Mouse (Mus musculus): ENCODE data around the gene Dpy19l1. TPM values are rescaled to one million over a fixed set of nuclear protein-coding genes. Genes with fewer than 3 reads are reported as not detected.

Dpy19l1 gene
- 26.2 and 28.2 TPM in 2 replicates for polyA plus RNA-seq (2015; fragmentation: Nextera tagmentation; extraction: Ambion mirVana)

DNA sequence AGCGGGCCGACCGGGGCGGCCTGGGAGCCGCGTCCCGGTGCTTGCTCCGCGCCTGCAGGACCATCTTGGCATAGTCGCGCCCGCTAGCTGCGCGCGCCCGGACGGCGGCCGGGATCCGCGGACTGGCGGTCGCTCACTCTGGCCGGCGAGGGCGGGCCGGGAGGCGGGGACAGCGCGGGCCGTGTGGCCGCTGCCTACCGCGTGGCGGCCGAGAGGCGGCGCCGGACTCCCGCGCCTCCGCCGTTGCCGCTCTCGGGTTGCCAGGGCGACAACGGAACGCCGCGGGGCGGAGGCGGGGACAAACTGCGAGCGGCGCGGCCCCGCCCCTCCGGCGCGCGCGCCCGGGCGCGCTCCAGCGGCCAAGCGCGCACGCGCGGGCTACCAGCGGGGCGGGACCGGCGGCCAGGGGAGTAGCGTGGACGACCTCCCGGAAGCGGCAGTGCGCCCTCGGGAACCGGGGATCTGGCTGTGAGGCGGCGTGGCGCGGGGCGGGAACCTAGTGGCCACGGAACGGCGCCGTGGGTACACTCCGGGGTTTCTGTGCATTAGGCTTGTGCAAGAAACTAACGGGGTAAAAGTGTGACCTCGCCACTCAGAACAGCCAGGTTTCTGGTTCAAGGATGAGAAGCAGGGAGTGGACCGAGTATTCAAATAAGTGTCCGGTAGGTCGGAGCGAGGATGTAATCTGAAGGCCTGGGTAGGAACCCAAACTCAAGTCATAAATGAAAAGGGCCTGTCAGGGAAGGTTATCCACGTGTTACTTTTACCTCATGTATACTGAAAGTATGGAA, at the start of gene Dpy19l1:
Gene Dpy19l1, minus strand, starts transcription at position 74 of the 791 bp plus-strand sequence.
- H3K4me2 ChIP-seq (ENCODE audit: low read length), result peak within 1 kb of the TSS; percentile 79
- H3K36me3 ChIP-seq (ENCODE audit: control insufficient read depth, insufficient read depth), result no peaks in the 10 kb centered on the region
- peak within 1 kb of the TSS; percentile 91 for H3K27ac ChIP-seq (ENCODE audit: low read length)
- H3K9ac ChIP-seq (replicated peaks; ENCODE audit: low read depth, low read length), result peak within 1 kb of the TSS; percentile 86
- no peaks in the 10 kb centered on the region for H3K27me3 ChIP-seq (replicated peaks; ENCODE audit: control insufficient read depth, insufficient read depth, low read length)
- peak within 1 kb of the TSS; percentile 63 for H3K4me3 ChIP-seq (replicated peaks; ENCODE audit: low read length)
- ATAC-seq, result peak; percentile 97
- peaks cover 17% of the 10 kb centered on the region for H3K4me1 ChIP-seq (replicated peaks; ENCODE audit: control insufficient read depth, insufficient read depth, low read length)
- WGBS, result under 1% methylated on average over 96 of the region's 99 CpGs
- no peaks in the 10 kb centered on the region for H3K9me3 ChIP-seq (ENCODE audit: control insufficient read depth, low read length)

DNA sequence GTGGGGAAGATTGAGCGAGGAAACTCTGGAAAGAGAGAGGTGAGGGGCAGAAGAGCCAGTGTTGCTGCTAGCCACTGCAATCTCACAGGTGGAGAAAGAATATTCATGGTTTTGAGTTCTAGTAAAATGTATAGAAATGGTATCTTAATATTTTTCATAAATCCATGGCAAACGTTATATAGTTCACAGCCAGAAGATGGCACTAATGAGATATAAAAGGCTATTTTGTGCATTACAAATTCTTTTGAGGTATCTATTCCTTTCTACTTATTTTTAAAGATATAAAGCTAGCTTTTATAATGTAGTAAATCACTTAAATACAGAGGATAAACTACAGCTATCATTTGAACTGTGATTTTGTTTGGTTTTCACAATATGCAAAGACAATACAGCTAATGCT, 35.2 kb upstream of the Dpy19l1 start:
- 49% methylated on average over 2 of the region's 2 CpGs for WGBS
- Histone ChIP-seq H3K4me1 (replicated peaks; ENCODE audit: control insufficient read depth, insufficient read depth, low read length) (no peaks in the 10 kb centered on the region), H3K36me3 (ENCODE audit: control insufficient read depth, insufficient read depth) (no peaks in the 10 kb centered on the region), H3K27me3 (replicated peaks; ENCODE audit: control insufficient read depth, insufficient read depth, low read length) (no peaks in the 10 kb centered on the region), H3K9ac (replicated peaks; ENCODE audit: low read depth, low read length) (no peak overlapping the region), H3K4me2 (ENCODE audit: low read length) (no peak overlapping the region), H3K4me3 (replicated peaks; ENCODE audit: low read length) (no peak overlapping the region), H3K27ac (ENCODE audit: low read length) (no peak overlapping the region), H3K9me3 (ENCODE audit: control insufficient read depth, low read length) (no peaks in the 10 kb centered on the region)
- no peak for ATAC-seq

DNA sequence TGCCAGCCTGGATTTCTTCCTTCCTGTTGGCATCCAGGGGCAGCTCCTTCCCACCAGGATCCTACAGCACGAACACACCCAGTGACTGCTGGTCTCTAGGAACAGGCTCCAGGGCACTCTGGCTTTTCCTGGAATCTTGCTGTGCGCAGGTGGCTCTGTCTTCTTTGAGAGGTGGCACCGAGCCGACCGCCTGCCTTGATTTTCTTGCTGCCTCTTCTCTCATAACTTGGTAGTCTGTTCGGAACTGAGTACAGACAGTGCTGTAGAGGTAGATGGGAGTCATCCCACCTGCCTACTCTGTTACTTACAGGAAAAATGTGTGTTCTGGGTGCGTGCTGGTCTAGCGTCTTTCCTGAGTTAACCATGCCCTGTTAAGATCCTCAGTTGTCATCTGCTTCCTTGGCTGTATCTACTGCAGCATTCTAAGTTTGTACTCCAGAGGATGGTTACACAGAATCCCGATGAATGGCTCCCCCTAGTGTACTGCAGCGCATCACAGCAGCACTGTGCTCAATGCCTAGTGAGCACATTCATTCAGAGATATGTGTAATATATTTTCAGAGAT, 13.7 kb upstream of the Dpy19l1 start:
- H3K27me3 ChIP-seq (replicated peaks; ENCODE audit: control insufficient read depth, insufficient read depth, low read length), result no peaks in the 10 kb centered on the region
- H3K4me1 ChIP-seq (replicated peaks; ENCODE audit: control insufficient read depth, insufficient read depth, low read length), result 0 out of 2 replicates have a peak, but pooled peaks cover 11% of the 10 kb centered on the region
- no peaks in the 10 kb centered on the region for H3K9me3 ChIP-seq (ENCODE audit: control insufficient read depth, low read length)
- H3K9ac ChIP-seq (replicated peaks; ENCODE audit: low read depth, low read length), result no peak overlapping the region
- H3K36me3 ChIP-seq (ENCODE audit: control insufficient read depth, insufficient read depth), result no peaks in the 10 kb centered on the region
- no peak overlapping the region for H3K4me3 ChIP-seq (replicated peaks; ENCODE audit: low read length)
- H3K4me2 ChIP-seq (ENCODE audit: low read length), result no peak overlapping the region
- ATAC-seq, result peak; percentile 95
- no peak overlapping the region for H3K27ac ChIP-seq (ENCODE audit: low read length)
- WGBS, result 59% methylated on average over 10 of the region's 10 CpGs

DNA sequence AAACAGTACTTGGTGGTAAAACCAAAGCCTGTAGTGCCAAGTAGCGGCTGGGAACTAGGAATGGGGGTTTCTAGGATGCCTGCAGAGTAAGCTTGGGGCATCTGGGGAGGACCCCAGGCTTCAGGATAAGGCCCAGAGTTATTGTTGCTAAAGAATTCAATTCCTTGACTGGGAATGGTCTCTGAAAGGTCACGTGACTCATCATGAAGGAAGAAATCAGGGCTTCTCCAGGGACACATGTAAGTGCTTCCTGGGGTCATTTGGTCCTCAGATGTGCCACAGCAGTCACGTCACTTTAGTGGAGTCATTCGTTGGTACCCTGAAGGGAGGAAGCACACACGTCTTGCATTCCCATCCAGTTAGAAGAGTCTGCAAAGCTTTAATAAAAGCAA, 11.1 kb upstream of the Dpy19l1 start:
- Histone ChIP-seq H3K9me3 (ENCODE audit: control insufficient read depth, low read length) (no peaks in the 10 kb centered on the region), H3K4me2 (ENCODE audit: low read length) (no peak overlapping the region), H3K4me1 (replicated peaks; ENCODE audit: control insufficient read depth, insufficient read depth, low read length) (0 out of 2 replicates have a peak, but pooled peaks cover 11% of the 10 kb centered on the region), H3K9ac (replicated peaks; ENCODE audit: low read depth, low read length) (no peak overlapping the region), H3K27ac (ENCODE audit: low read length) (no peak overlapping the region), H3K4me3 (replicated peaks; ENCODE audit: low read length) (no peak overlapping the region), H3K36me3 (ENCODE audit: control insufficient read depth, insufficient read depth) (no peaks in the 10 kb centered on the region), H3K27me3 (replicated peaks; ENCODE audit: control insufficient read depth, insufficient read depth, low read length) (no peaks in the 10 kb centered on the region)
- 81% methylated on average over 5 of the region's 5 CpGs for WGBS
- ATAC-seq, result no peak

DNA sequence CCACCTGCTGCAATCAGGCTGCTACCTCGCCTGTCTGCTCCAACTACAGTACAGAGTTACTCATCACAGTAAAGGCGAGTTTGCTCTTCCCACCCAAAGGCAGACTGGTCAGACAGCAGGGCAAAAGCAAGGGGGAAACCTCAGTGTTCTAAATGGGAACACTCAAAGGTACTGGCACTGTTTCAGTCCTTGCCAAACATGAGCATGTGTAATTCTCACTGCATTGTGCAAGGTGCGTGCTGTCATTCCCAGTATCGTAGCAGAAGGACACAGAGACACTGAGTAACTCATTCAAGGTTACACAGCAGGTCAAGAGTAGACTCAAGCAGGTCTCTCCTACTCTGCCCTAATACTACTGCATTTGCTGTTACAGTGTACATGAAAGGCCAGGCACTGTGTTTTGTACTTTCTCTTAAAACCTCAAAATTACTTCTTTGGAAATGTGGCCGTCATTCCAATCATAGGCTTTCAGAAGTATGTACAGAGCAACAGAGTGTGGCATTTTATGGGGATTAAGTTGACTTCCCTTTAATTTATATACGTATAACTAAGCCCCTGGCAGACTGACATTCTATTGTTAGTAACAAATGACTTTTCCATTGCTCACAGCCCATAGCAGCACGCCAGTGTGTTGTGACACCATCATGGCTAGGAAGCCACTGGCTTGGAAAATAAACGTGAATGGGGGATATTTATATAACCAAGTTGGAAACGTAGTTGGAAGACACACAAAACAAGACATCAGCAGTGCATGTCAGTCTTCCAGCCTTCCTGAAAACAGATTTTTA, 10.5 kb upstream of the Dpy19l1 start:
- no peak for ATAC-seq
- H3K4me2 ChIP-seq (ENCODE audit: low read length), result no peak overlapping the region
- H3K27me3 ChIP-seq (replicated peaks; ENCODE audit: control insufficient read depth, insufficient read depth, low read length), result no peaks in the 10 kb centered on the region
- H3K27ac ChIP-seq (ENCODE audit: low read length), result no peak overlapping the region; the same call in 1 of the 2 replicates
- no peak overlapping the region for H3K9ac ChIP-seq (replicated peaks; ENCODE audit: low read depth, low read length)
- H3K9me3 ChIP-seq (ENCODE audit: control insufficient read depth, low read length), result no peaks in the 10 kb centered on the region
- H3K4me3 ChIP-seq (replicated peaks; ENCODE audit: low read length), result no peak overlapping the region
- WGBS, result 65% methylated on average over 9 of the region's 9 CpGs
- H3K4me1 ChIP-seq (replicated peaks; ENCODE audit: control insufficient read depth, insufficient read depth, low read length), result 0 out of 2 replicates have a peak, but pooled peaks cover 11% of the 10 kb centered on the region
- no peaks in the 10 kb centered on the region for H3K36me3 ChIP-seq (ENCODE audit: control insufficient read depth, insufficient read depth)

DNA sequence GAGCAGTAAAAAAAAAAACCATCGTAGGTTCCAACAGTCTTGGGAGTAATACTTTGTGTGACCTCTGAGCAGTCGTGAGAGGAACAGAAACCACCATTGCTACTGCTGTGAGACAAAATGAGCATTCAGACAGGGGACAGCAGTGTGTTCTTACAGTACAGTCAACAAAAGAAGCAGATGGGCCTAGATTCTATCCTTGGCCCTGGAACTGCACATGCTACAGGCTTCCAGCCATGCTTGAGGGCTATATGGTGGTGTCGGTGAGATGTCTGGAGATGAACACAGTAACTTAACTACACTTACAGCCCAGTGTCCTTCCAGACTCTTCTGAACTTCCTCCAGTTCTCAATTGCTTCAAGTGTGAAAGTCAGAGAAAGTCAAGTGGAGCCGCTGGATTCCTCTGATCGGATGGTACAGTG, 9.2 kb upstream of the Dpy19l1 start:
- no peak for ATAC-seq
- Histone ChIP-seq H3K4me3 (replicated peaks; ENCODE audit: low read length) (no peak overlapping the region), H3K9ac (replicated peaks; ENCODE audit: low read depth, low read length) (no peak overlapping the region), H3K36me3 (ENCODE audit: control insufficient read depth, insufficient read depth) (no peaks in the 10 kb centered on the region), H3K4me1 (replicated peaks; ENCODE audit: control insufficient read depth, insufficient read depth, low read length) (0 out of 2 replicates have a peak, but pooled peaks cover 11% of the 10 kb centered on the region), H3K9me3 (ENCODE audit: control insufficient read depth, low read length) (no peaks in the 10 kb centered on the region), H3K27me3 (replicated peaks; ENCODE audit: control insufficient read depth, insufficient read depth, low read length) (no peaks in the 10 kb centered on the region), H3K27ac (ENCODE audit: low read length) (no peak overlapping the region), H3K4me2 (ENCODE audit: low read length) (no peak overlapping the region)
- 87% methylated on average over 5 of the region's 5 CpGs for WGBS

DNA sequence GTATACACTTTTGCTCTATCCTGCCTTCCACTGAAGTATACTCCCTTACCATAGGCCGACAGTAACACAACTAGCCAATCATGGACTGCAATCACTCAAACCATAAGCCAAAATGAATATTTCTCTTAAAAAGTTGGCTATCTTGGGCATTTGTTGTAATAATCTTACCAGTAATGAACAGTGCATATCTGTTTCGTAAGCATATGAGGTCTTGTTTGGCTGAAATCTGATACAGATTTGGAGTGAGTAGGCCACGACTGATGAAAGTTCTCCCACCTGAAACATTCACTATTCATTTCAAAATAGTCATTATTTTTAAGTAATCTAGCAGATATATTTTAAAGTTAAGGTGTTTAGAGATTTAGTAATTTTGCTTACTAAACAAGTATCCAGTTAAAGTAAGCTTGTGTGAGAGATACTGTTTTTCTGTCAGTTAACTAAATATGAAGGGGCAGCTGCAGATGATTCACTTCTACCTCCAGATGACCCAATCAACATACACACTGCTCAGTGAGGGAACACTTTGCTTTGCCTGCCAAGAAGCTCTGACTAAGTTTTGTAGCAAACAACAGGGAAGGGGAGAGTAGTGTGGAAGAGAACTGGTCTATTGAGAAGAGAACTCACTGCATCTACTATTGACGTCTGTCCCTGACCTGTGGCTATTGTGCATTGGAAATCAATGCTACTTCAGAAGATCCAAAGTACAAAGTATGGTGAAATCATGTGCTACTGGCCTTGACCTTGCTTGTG, 8.6 kb upstream of the Dpy19l1 start:
- 92% methylated on average over 4 of the region's 4 CpGs for WGBS
- Histone ChIP-seq H3K27me3 (replicated peaks; ENCODE audit: control insufficient read depth, insufficient read depth, low read length) (no peaks in the 10 kb centered on the region), H3K4me2 (ENCODE audit: low read length) (no peak overlapping the region), H3K9ac (replicated peaks; ENCODE audit: low read depth, low read length) (no peak overlapping the region), H3K27ac (ENCODE audit: low read length) (no peak overlapping the region), H3K9me3 (ENCODE audit: control insufficient read depth, low read length) (no peaks in the 10 kb centered on the region), H3K4me1 (replicated peaks; ENCODE audit: control insufficient read depth, insufficient read depth, low read length) (0 out of 2 replicates have a peak, but pooled peaks cover 10% of the 10 kb centered on the region), H3K4me3 (replicated peaks; ENCODE audit: low read length) (no peak overlapping the region), H3K36me3 (ENCODE audit: control insufficient read depth, insufficient read depth) (no peaks in the 10 kb centered on the region)
- ATAC-seq, result no peak

DNA sequence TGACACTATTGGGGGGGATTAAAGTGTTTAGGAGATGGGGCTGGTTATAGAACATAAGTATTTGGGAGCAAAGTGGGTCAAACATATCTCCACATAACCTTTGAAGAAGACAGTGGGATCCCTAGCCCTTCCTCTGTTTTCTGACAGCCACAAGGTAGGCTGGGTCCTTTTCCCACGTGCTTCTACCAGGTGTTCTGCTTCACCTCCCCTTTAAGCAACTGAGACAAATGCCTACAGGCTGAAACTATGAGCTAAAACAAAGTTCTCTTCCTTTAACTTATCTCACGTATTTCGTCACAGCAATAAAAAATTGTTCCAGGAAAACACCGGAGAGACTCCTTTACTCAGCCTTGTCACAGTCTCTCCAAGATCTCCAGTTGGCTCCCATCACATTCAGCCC, 5.9 kb upstream of the Dpy19l1 start:
- H3K36me3 ChIP-seq (ENCODE audit: control insufficient read depth, insufficient read depth), result no peaks in the 10 kb centered on the region
- 87% methylated on average over 4 of the region's 4 CpGs for WGBS
- H3K4me1 ChIP-seq (replicated peaks; ENCODE audit: control insufficient read depth, insufficient read depth, low read length), result peaks cover 2% of the 10 kb centered on the region; the same call in 1 of the 2 replicates
- H3K27ac ChIP-seq (ENCODE audit: low read length), result no peak overlapping the region
- H3K4me3 ChIP-seq (replicated peaks; ENCODE audit: low read length), result no peak overlapping the region
- H3K9ac ChIP-seq (replicated peaks; ENCODE audit: low read depth, low read length), result no peak overlapping the region
- H3K27me3 ChIP-seq (replicated peaks; ENCODE audit: control insufficient read depth, insufficient read depth, low read length), result no peaks in the 10 kb centered on the region
- no peaks in the 10 kb centered on the region for H3K9me3 ChIP-seq (ENCODE audit: control insufficient read depth, low read length)
- no peak for ATAC-seq
- no peak overlapping the region for H3K4me2 ChIP-seq (ENCODE audit: low read length)

All from forebrain, embryonic 16.5 days (tissue).